Mouse (Mus musculus) MEL (cell line): ENCODE results near the gene Akr1a1. TPM values are rescaled to one million over a fixed set of nuclear protein-coding genes. Genes with fewer than 3 reads are reported as not detected.

ENCODE experiments used
- DNase-seq: peaks from one replicate; pipeline ENCODE4 v3.0.0; 2011; ENCODE audit warnings: low read depth, low spot score
- H3K27ac ChIP-seq: 2 replicates; pipeline ENCODE4 v1.5.1; 2012; ENCODE audit warnings: low read depth, mild to moderate bottlenecking, control low read depth, low read length, moderate library complexity; ENCODE audit not compliant: control insufficient read depth
- H3K27me3 ChIP-seq, 2 experiments: fragments of 150-350 bp in 1 of 2; sonication (generic) in 1 of 2; 2 replicates each; pipeline ENCODE4 v1.6.1; 2012; ENCODE audit warnings: low read length in 2 of 2, mild to moderate bottlenecking in 2 of 2, improper control_type of control experiment in 1 of 2, moderate library complexity in 1 of 2; ENCODE audit not compliant: insufficient read depth in 2 of 2, control insufficient read depth in 1 of 2
- H3K36me3 ChIP-seq, 2 experiments: 2 replicates each; pipeline ENCODE4 v1.6.1; 2012 to 2014; ENCODE audit warnings: low read length in 2 of 2, improper control_type of control experiment in 1 of 2, inconsistent platforms in 1 of 2, mild to moderate bottlenecking in 1 of 2; ENCODE audit not compliant: insufficient read depth in 2 of 2, control insufficient read depth in 1 of 2
- H3K4me1 ChIP-seq, 2 experiments: fragments of 150-350 bp in 1 of 2; sonication (generic) in 1 of 2; 2 replicates each; pipeline ENCODE4 v1.6.1; 2012; ENCODE audit warnings: low read length in 2 of 2, improper control_type of control experiment in 1 of 2, mild to moderate bottlenecking in 1 of 2; ENCODE audit not compliant: insufficient read depth in 2 of 2, control insufficient read depth in 1 of 2
- H3K4me3 ChIP-seq, 2 experiments: fragments of 150-350 bp in 1 of 2; sonication (generic) in 1 of 2; 2 replicates each; pipeline ENCODE4 v1.5.1; 2012; ENCODE audit warnings: low read depth in 2 of 2, low read length in 2 of 2, mild to moderate bottlenecking in 2 of 2, moderate library complexity in 2 of 2, control low read depth in 1 of 2, improper control_type of control experiment in 1 of 2; ENCODE audit not compliant: control insufficient read depth in 1 of 2, insufficient read depth in 1 of 2
- H3K79me2 ChIP-seq: 2 replicates; pipeline ENCODE4 v1.6.1; 2012; ENCODE audit warnings: mild to moderate bottlenecking, low read length, moderate library complexity; ENCODE audit not compliant: control insufficient read depth, poor library complexity, insufficient read depth
- H3K9ac ChIP-seq: 2 replicates; pipeline ENCODE4 v1.6.1; 2012; ENCODE audit warnings: low read depth, mild to moderate bottlenecking, control low read depth, low read length, moderate library complexity; ENCODE audit not compliant: control insufficient read depth, poor library complexity, severe bottlenecking
- H3K9me3 ChIP-seq: fragments of 150-350 bp; sonication (generic); replicated peaks from 2 replicates; pipeline ENCODE4 v1.6.1; 2012; ENCODE audit warnings: mild to moderate bottlenecking, low read length, improper control_type of control experiment, moderate library complexity; ENCODE audit not compliant: insufficient read depth
- BHLHE40 ChIP-seq: IDR thresholded peaks from 2 replicates; pipeline ENCODE4 v1.6.1; 2012; ENCODE audit warnings: low read depth, mild to moderate bottlenecking, inconsistent platforms, low read length, improper control_type of control experiment, borderline replicate concordance
- CHD1 ChIP-seq: IDR thresholded peaks from 2 replicates; pipeline ENCODE4 v1.6.1; 2012; ENCODE audit warnings: low read depth, mild to moderate bottlenecking, inconsistent platforms, low read length, improper control_type of control experiment
- CHD2 ChIP-seq: IDR thresholded peaks from 2 replicates; pipeline ENCODE4 v1.6.1; 2011; ENCODE audit warnings: low read length, improper control_type of control experiment
- CTCF ChIP-seq, 3 experiments: IDR thresholded peaks in 2 of 3; conservative IDR thresholded peaks in 1 of 3; 2 replicates each; pipeline ENCODE4 v1.5.1; 2011 to 2012; ENCODE audit warnings: low read length in 3 of 3, low read depth in 2 of 3, mild to moderate bottlenecking in 2 of 3, improper control_type of control experiment in 1 of 3, inconsistent platforms in 1 of 3, mixed read lengths in 1 of 3, moderate library complexity in 1 of 3; ENCODE audit not compliant: control insufficient read depth in 1 of 3, insufficient read depth in 1 of 3, poor library complexity in 1 of 3, severe bottlenecking in 1 of 3
- E2F4 ChIP-seq: IDR thresholded peaks from 2 replicates; pipeline ENCODE4 v1.6.1; 2011; ENCODE audit warnings: low read depth, low read length, improper control_type of control experiment, borderline replicate concordance
- ELF1 ChIP-seq: IDR thresholded peaks from 2 replicates; pipeline ENCODE4 v1.6.1; 2014; ENCODE audit warnings: low read depth, mild to moderate bottlenecking, inconsistent platforms, low read length, improper control_type of control experiment, moderate library complexity
- EP300 ChIP-seq, 2 experiments: IDR thresholded peaks; 2 replicates each; pipeline ENCODE4 v1.6.1; 2011; ENCODE audit warnings: improper control_type of control experiment in 2 of 2, low read length in 2 of 2, low read depth in 1 of 2, mild to moderate bottlenecking in 1 of 2
- ETS1 ChIP-seq: IDR thresholded peaks from 2 replicates; pipeline ENCODE4 v1.6.1; 2012; ENCODE audit warnings: low read depth, mild to moderate bottlenecking, inconsistent platforms, low read length, improper control_type of control experiment, moderate library complexity
- GABPA ChIP-seq: IDR thresholded peaks from 2 replicates; pipeline ENCODE4 v1.6.1; 2012; ENCODE audit warnings: low read depth, mild to moderate bottlenecking, inconsistent platforms, low read length, improper control_type of control experiment, moderate library complexity
- GATA1 ChIP-seq: IDR thresholded peaks from 2 replicates; pipeline ENCODE4 v1.6.1; 2011; ENCODE audit warnings: low read depth, low read length, improper control_type of control experiment
- JUND ChIP-seq: IDR thresholded peaks from 2 replicates; pipeline ENCODE4 v1.6.1; 2011; ENCODE audit warnings: low read depth, mild to moderate bottlenecking, improper control_type of control experiment, low read length
- KAT2A ChIP-seq: conservative IDR thresholded peaks from 2 replicates; pipeline ENCODE4 v1.6.1; 2012; ENCODE audit warnings: low read depth, low read length, improper control_type of control experiment, inconsistent platforms
- MAFK ChIP-seq: IDR thresholded peaks from 2 replicates; pipeline ENCODE4 v1.6.1; 2011; ENCODE audit warnings: low read depth, mild to moderate bottlenecking, low read length, improper control_type of control experiment, borderline replicate concordance
- MAX ChIP-seq: IDR thresholded peaks from 2 replicates; pipeline ENCODE4 v1.6.1; 2011; ENCODE audit warnings: low read length, improper control_type of control experiment
- MEF2A ChIP-seq: IDR thresholded peaks from 2 replicates; pipeline ENCODE4 v1.6.1; 2014; ENCODE audit warnings: low read depth, mild to moderate bottlenecking, inconsistent platforms, low read length, improper control_type of control experiment; ENCODE audit not compliant: poor library complexity, insufficient replicate concordance, severe bottlenecking; ENCODE audit errors: extremely low read depth
- MXI1 ChIP-seq: IDR thresholded peaks from 2 replicates; pipeline ENCODE4 v1.6.1; 2011; ENCODE audit warnings: mild to moderate bottlenecking, low read depth, low read length, improper control_type of control experiment
- MYB ChIP-seq: IDR thresholded peaks from 2 replicates; pipeline ENCODE4 v1.6.1; 2011; ENCODE audit warnings: mild to moderate bottlenecking, low read depth, low read length, improper control_type of control experiment
- NELFE ChIP-seq: IDR thresholded peaks from 2 replicates; pipeline ENCODE4 v1.6.1; 2011; ENCODE audit warnings: low read depth, low read length, improper control_type of control experiment
- NRF1 ChIP-seq: IDR thresholded peaks from 2 replicates; pipeline ENCODE4 v1.6.1; 2014; ENCODE audit warnings: low read depth, mild to moderate bottlenecking, inconsistent platforms, low read length, improper control_type of control experiment, moderate library complexity; ENCODE audit not compliant: poor library complexity, insufficient read depth, severe bottlenecking
- POLR2A ChIP-seq, 2 experiments: IDR thresholded peaks; 2 replicates each; pipeline ENCODE4 v1.6.1; 2011 to 2012; ENCODE audit warnings: low read length in 2 of 2, mild to moderate bottlenecking in 2 of 2, control low read depth in 1 of 2, improper control_type of control experiment in 1 of 2, low read depth in 1 of 2, moderate library complexity in 1 of 2; ENCODE audit not compliant: control insufficient read depth in 1 of 2, insufficient read depth in 1 of 2, poor library complexity in 1 of 2
- POLR2AphosphoS2 ChIP-seq: IDR thresholded peaks from 2 replicates; pipeline ENCODE4 v1.6.1; 2011; ENCODE audit warnings: low read length, improper control_type of control experiment
- POLR2AphosphoS5 ChIP-seq: IDR thresholded peaks from 2 replicates; pipeline ENCODE4 v1.6.1; 2012; ENCODE audit warnings: low read depth, borderline replicate concordance, mild to moderate bottlenecking, inconsistent platforms, low read length, moderate library complexity, mixed read lengths
- RCOR1 ChIP-seq: IDR thresholded peaks from 2 replicates; pipeline ENCODE4 v1.6.1; 2012; ENCODE audit warnings: low read depth, mild to moderate bottlenecking, inconsistent platforms, low read length, improper control_type of control experiment
- SIN3A ChIP-seq: IDR thresholded peaks from 2 replicates; pipeline ENCODE4 v1.6.1; 2012; ENCODE audit warnings: low read length, improper control_type of control experiment, inconsistent platforms
- SMC3 ChIP-seq: IDR thresholded peaks from 2 replicates; pipeline ENCODE4 v1.6.1; 2011; ENCODE audit warnings: low read depth, low read length, improper control_type of control experiment
- TAL1 ChIP-seq: IDR thresholded peaks from 2 replicates; pipeline ENCODE4 v1.6.1; 2012; ENCODE audit warnings: mild to moderate bottlenecking, inconsistent platforms, low read length, moderate library complexity, mixed read lengths
- TBP ChIP-seq: IDR thresholded peaks from 2 replicates; pipeline ENCODE4 v1.8.0; 2011; ENCODE audit warnings: low read depth, low read length, improper control_type of control experiment
- TCF12 ChIP-seq: IDR thresholded peaks from 2 replicates; pipeline ENCODE4 v1.6.1; 2014; ENCODE audit warnings: low read depth, mild to moderate bottlenecking, inconsistent platforms, low read length, improper control_type of control experiment, moderate library complexity
- UBTF ChIP-seq: IDR thresholded peaks from 2 replicates; pipeline ENCODE4 v1.6.1; 2012; ENCODE audit warnings: low read depth, mild to moderate bottlenecking, inconsistent platforms, low read length, improper control_type of control experiment, moderate library complexity, borderline replicate concordance; ENCODE audit not compliant: insufficient read depth
- USF1 ChIP-seq: IDR thresholded peaks from 2 replicates; pipeline ENCODE4 v1.6.1; 2014; ENCODE audit warnings: low read depth, mild to moderate bottlenecking, inconsistent platforms, low read length, improper control_type of control experiment, moderate library complexity
- USF2 ChIP-seq, 2 experiments: IDR thresholded peaks; 2 replicates each; pipeline ENCODE4 v1.6.1; 2011 to 2012; ENCODE audit warnings: improper control_type of control experiment in 2 of 2, low read length in 2 of 2, borderline replicate concordance in 1 of 2, inconsistent platforms in 1 of 2, low read depth in 1 of 2, mild to moderate bottlenecking in 1 of 2; ENCODE audit not compliant: insufficient read depth in 1 of 2
- ZC3H11A ChIP-seq: IDR thresholded peaks from 2 replicates; pipeline ENCODE4 v1.6.1; 2012; ENCODE audit warnings: low read depth, mild to moderate bottlenecking, inconsistent platforms, low read length, improper control_type of control experiment
- ZKSCAN1 ChIP-seq: IDR thresholded peaks from 2 replicates; pipeline ENCODE4 v1.6.1; 2012; ENCODE audit warnings: low read depth, mild to moderate bottlenecking, inconsistent platforms, low read length, improper control_type of control experiment, moderate library complexity
- ZMIZ1 ChIP-seq: IDR thresholded peaks from 2 replicates; pipeline ENCODE4 v1.6.1; 2012; ENCODE audit warnings: low read depth, mild to moderate bottlenecking, inconsistent platforms, low read length, improper control_type of control experiment, moderate library complexity
- ZNF384 ChIP-seq: IDR thresholded peaks from 2 replicates; pipeline ENCODE4 v1.6.1; 2012; ENCODE audit warnings: low read depth, mild to moderate bottlenecking, inconsistent platforms, low read length, improper control_type of control experiment
- polyA plus RNA-seq, 2 experiments: library from polyadenylated mRNA; stranded (reverse) in 1 of 2; unstranded in 1 of 2; fragments of >175 nt in 1 of 2; fragments of >200 nt in 1 of 2; gene quantifications; 2 replicates each; pipeline versions ENCODE4 v1.2.1 to v1.2.4; 2012; ENCODE audit warnings: low replicate concordance in 2 of 2, low read depth in 1 of 2; ENCODE audit not compliant: insufficient read length in 2 of 2, insufficient read depth in 1 of 2, missing spikeins in 1 of 2
- total RNA-seq: library from RNA; depleted of rRNA; stranded (reverse); fragments of 300-350 nt; gene quantifications from 2 replicates; pipeline ENCODE4 v1.2.3, GENCODE M21; 2012

The Akr1a1 gene
- total and polyA plus RNA-seq, 3 experiments, result 258 to 358 TPM; not detected in 1

DNA sequence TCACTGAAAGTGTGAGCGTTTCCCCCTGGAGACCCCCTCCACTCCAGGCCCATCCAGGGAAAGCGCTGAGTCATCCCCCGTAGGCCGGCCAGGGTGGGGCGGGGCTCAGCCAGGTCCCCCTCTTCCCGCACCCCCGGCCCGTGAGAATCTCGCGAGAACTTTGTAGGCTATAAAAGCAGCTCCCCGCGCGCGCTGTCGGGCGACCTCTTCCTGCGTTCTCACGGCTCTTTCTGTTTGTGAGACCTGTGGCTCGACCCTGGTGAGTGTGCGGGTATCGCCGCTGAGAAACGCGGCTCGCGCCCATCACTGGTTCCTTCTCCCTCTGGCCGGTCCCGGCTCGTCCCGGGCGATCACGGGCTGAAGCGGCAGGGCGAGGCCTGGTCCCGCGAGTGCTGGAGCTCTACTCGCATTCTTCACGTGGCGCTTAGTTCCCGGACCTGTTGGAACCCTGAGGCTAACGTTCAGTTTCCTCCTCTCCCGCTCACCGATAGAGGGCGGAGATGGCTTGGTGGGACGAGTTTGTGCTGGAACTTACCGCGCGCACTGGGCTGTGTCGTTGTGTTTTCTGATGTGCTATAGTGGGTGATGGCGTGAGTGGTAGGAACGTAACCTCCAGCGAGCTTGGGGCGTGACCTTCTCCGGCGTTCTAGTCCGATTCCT, 34.1 kb upstream of the Akr1a1 start, which contains the start of gene Prdx1:
TSS of gene Prdx1 (plus strand) at position 143 of the 660 bp plus-strand sequence.
- H3K4me3 ChIP-seq, result peak within 1 kb of the TSS; percentile 55 to 87
- peak within 1 kb of the TSS; percentile 91 for H3K27ac ChIP-seq
- H3K9me3 ChIP-seq, result no peaks in the 10 kb centered on the region
- peaks cover 40% of the 10 kb centered on the region for H3K79me2 ChIP-seq
- peaks cover 12 to 54% of the 10 kb centered on the region in 2 experiments for H3K36me3 ChIP-seq
- H3K9ac ChIP-seq, result peak within 1 kb of the TSS; percentile 87
- no peaks in the 10 kb centered on the region for H3K27me3 ChIP-seq
- DNase-seq, result peak; percentile 94
- peaks cover 7 to 33% of the 10 kb centered on the region in 2 experiments for H3K4me1 ChIP-seq
- TF ChIP-seq CHD1 (no peak), POLR2AphosphoS5 (peak; percentile 90; the same call in 1 of the 2 replicates), ETS1 (peak; percentile 33; the same call in 1 of the 2 replicates), GABPA (peak; percentile 97), BHLHE40 (peak; percentile 16; the same call in 1 of the 2 replicates), MAX (peak; percentile 80), JUND (no peak), ZNF384 (no peak), NRF1 (no peak), ELF1 (no peak; the same call in 1 of the 2 replicates), TAL1 (no peak), USF1 (0 out of 2 replicates have a peak, but pooled peaks have one; percentile 28), CHD2 (peak; percentile 98), MXI1 (peak; percentile 97), SMC3 (peak; percentile 23), NELFE (peak; percentile 100), MYB (no peak), TBP (peak; percentile 98), CTCF (IDR thresholded peaks at IDR 0.05 in 2 of 3, conservative IDR thresholded peaks at IDR 0.05 in 1 of 3; ENCODE audit: control insufficient read depth in 1 of 3, insufficient read depth in 1 of 3, low read depth in 2 of 3, low read length in 3 of 3, poor library complexity in 1 of 3, severe bottlenecking in 1 of 3) (peak; percentile 63 to 73 (median 70)), ZC3H11A (no peak), KAT2A (no peak; the same call in 1 of the 2 replicates), RCOR1 (no peak), ZKSCAN1 (no peak), UBTF (peak; percentile 49; the same call in 1 of the 2 replicates), TCF12 (peak; percentile 36; the same call in 1 of the 2 replicates), MEF2A (no peak; the same call in 1 of the 2 replicates), ZMIZ1 (peak; percentile 99), EP300 (IDR thresholded peaks at IDR 0.05; ENCODE audit: low read depth in 1 of 2, low read length in 2 of 2) (no peak; a peak in 1 of 4 replicates), SIN3A (peak; percentile 90), MAFK (peak; percentile 87), GATA1 (no peak), POLR2AphosphoS2 (peak; percentile 99), E2F4 (0 out of 2 replicates have a peak, but pooled peaks have one; percentile 75), USF2 (IDR thresholded peaks at IDR 0.05; ENCODE audit: borderline replicate concordance in 1 of 2, insufficient read depth in 1 of 2, low read depth in 1 of 2, low read length in 2 of 2) (no peak), POLR2A (IDR thresholded peaks at IDR 0.05; ENCODE audit: control insufficient read depth in 1 of 2, insufficient read depth in 1 of 2, low read depth in 1 of 2, low read length in 2 of 2, poor library complexity in 1 of 2) (peak; percentile 99 to 100)
